Mouse (Mus musculus) spleen, adult 2 months (tissue): ENCODE measurements around the gene Cdk7.

Experiments used
- CTCF ChIP-seq: fragments of 200-500 bp; IDR thresholded peaks from 2 replicates; pipeline ENCODE4 v1.5.1; 2011; ENCODE audit warnings: mild to moderate bottlenecking, inconsistent platforms; ENCODE audit not compliant: insufficient read depth, insufficient read length, insufficient replicate concordance; ENCODE audit errors: extremely low read depth
- POLR2A ChIP-seq: fragments of 200-500 bp; IDR thresholded peaks from 2 replicates; pipeline ENCODE4 v1.6.1; 2011; ENCODE audit warnings: low read depth, low read length, inconsistent platforms

- TF ChIP-seq CTCF (no peak), POLR2A (no peak)
Observed at GRCm38 (mm10) chr13:100774704-100775103, 44.0 kb upstream of the Cdk7 start.
